Mouse (Mus musculus): ENCODE measurements at regions not wholly inside any gene's neighbourhood (a gene's known extent, or its start where the extent isn't known, plus 50 kb on each side); places are given as distances from the start of the nearest gene placed in this dataset.
A peak's percentile ranks its signal among the peaks of the same experiment; 100 is the strongest.

GRCm38 (mm10) chr3:129044834-129045233, 154.8 kb upstream of the Pitx2 start:
- 84% methylated on average over 5 of the region's 5 CpGs for WGBS

GRCm38 (mm10) chr3:129049899-129050597, 149.6 kb upstream of the Pitx2 start:
- Histone ChIP-seq H3K27ac (replicated peaks) (no peak overlapping the region), H3K27me3 (replicated peaks) (no peaks in the 10 kb centered on the region), H3K4me1 (no peaks in the 10 kb centered on the region), H3K9me3 (no peaks in the 10 kb centered on the region), H3K36me3 (no peaks in the 10 kb centered on the region), H3K9ac (no peak overlapping the region), H3K4me3 (no peak overlapping the region), H3K4me2 (no peak overlapping the region)
- 78% methylated on average over 3 of the region's 3 CpGs for WGBS
- no peak for ATAC-seq (ENCODE audit: extremely low read depth, insufficient number of reproducible peaks, low FRiP score, low TSS enrichment)

More at GRCm38 (mm10) chr3:129044834-129045233, 154.8 kb upstream of the Pitx2 start:
- no peak overlapping the region for H3K27ac ChIP-seq (replicated peaks)
- H3K4me1 ChIP-seq = no peaks in the 10 kb centered on the region
- H3K27me3 ChIP-seq (replicated peaks) = no peaks in the 10 kb centered on the region
- H3K9me3 ChIP-seq = no peaks in the 10 kb centered on the region
- H3K9ac ChIP-seq = no peak overlapping the region
- no peak overlapping the region for H3K4me3 ChIP-seq
- no peak for ATAC-seq (ENCODE audit: extremely low read depth, insufficient number of reproducible peaks, low FRiP score, low TSS enrichment)
- H3K36me3 ChIP-seq = no peaks in the 10 kb centered on the region
- no peak overlapping the region for H3K4me2 ChIP-seq

- Histone ChIP-seq H3K4me1 (peaks cover 2% of the 10 kb centered on the region; the same call in 1 of the 2 replicates), H3K27ac (replicated peaks) (no peak overlapping the region), H3K27me3 (replicated peaks) (no peaks in the 10 kb centered on the region), H3K36me3 (no peaks in the 10 kb centered on the region), H3K4me2 (peak overlapping the region; percentile 59), H3K9ac (0 out of 2 replicates have a peak overlapping the region, but pooled peaks have one; percentile 16), H3K9me3 (no peaks in the 10 kb centered on the region), H3K4me3 (peak overlapping the region; percentile 24)
- 24% methylated on average over 18 of the region's 19 CpGs for WGBS
- ATAC-seq (ENCODE audit: extremely low read depth, insufficient number of reproducible peaks, low FRiP score, low TSS enrichment) = no peak
Measured at GRCm38 (mm10) chr3:129065457-129066364, 134.0 kb upstream of the Pitx2 start.

GRCm38 (mm10) chr3:129069676-129070075, 130.0 kb upstream of the Pitx2 start:
- Histone ChIP-seq H3K9me3 (no peaks in the 10 kb centered on the region), H3K27me3 (replicated peaks) (no peaks in the 10 kb centered on the region), H3K4me3 (no peak overlapping the region), H3K27ac (replicated peaks) (no peak overlapping the region), H3K4me2 (no peak overlapping the region), H3K4me1 (peaks cover 2% of the 10 kb centered on the region; the same call in 1 of the 2 replicates), H3K36me3 (no peaks in the 10 kb centered on the region), H3K9ac (no peak overlapping the region)
- no peak for ATAC-seq (ENCODE audit: extremely low read depth, insufficient number of reproducible peaks, low FRiP score, low TSS enrichment)
- 71% methylated on average over 8 of the region's 8 CpGs for WGBS

DNA sequence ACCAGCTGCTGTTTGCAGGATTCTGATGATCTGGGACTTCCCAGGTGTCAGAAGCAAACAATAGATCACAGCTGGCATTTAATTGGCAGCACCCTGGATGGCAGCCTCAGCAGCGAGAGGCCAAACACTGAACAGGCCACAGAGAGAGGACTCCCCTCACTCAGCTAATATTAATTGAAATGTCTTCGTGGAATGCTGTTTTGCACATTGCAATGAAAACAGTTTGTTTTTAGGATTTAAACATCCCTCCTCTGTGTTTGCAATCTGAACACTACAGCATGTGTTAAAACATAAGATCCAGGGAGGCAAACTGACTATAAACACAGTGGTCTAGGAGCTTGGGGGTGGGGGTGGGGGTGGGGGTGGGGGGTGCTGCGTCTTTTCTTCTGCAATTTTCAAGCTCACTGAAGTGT, 129.2 kb upstream of the Pitx2 start:
- ATAC-seq (ENCODE audit: extremely low read depth, insufficient number of reproducible peaks, low FRiP score, low TSS enrichment) = no peak
- 33% methylated on average over 3 of the region's 3 CpGs for WGBS
- no peak overlapping the region for H3K4me3 ChIP-seq

GRCm38 (mm10) chr3:129071002-129071401, 128.7 kb upstream of the Pitx2 start:
- H3K4me1 ChIP-seq = no peaks in the 10 kb centered on the region
- H3K9me3 ChIP-seq = no peaks in the 10 kb centered on the region
- no peaks in the 10 kb centered on the region for H3K27me3 ChIP-seq (replicated peaks)
- H3K4me2 ChIP-seq = no peak overlapping the region
- H3K9ac ChIP-seq = no peak overlapping the region
- ATAC-seq (ENCODE audit: extremely low read depth, insufficient number of reproducible peaks, low FRiP score, low TSS enrichment) = no peak
- no peak overlapping the region for H3K27ac ChIP-seq (replicated peaks)
- H3K36me3 ChIP-seq = no peaks in the 10 kb centered on the region
- H3K4me3 ChIP-seq = no peak overlapping the region
- 56% methylated on average over 7 of the region's 7 CpGs for WGBS

More for the DNA sequence above, 129.2 kb upstream of the Pitx2 start:
- Histone ChIP-seq H3K27me3 (replicated peaks) (no peaks in the 10 kb centered on the region), H3K4me2 (no peak overlapping the region), H3K27ac (replicated peaks) (no peak overlapping the region), H3K36me3 (no peaks in the 10 kb centered on the region), H3K9me3 (no peaks in the 10 kb centered on the region), H3K4me1 (peaks cover under 1% of the 10 kb centered on the region; the same call in 1 of the 2 replicates), H3K9ac (no peak overlapping the region)

DNA sequence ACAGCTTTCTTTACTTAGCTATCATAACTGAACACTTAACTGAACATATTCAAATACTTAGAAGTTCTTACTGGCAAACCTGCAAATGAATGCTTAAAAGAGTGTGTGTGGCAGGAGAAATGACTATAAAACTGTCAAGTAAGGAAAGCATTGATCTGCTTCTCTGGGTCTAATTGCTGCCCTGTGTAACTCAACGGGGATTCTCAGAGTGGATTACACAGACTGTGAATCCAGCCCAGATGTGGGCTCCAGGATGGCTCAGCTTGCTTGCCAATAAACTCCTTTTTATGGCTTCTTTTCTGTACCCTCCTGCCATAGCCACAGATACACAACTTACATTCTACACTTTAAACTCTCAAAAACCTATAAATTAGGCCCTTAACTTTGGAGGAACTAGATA, 123.3 kb upstream of the Pitx2 start:
- no peak for ATAC-seq (ENCODE audit: extremely low read depth, insufficient number of reproducible peaks, low FRiP score, low TSS enrichment)
- H3K4me3 ChIP-seq = no peak overlapping the region
- no peaks in the 10 kb centered on the region for H3K27me3 ChIP-seq (replicated peaks)
- H3K9me3 ChIP-seq = no peaks in the 10 kb centered on the region
- no peak overlapping the region for H3K4me2 ChIP-seq
- H3K9ac ChIP-seq = no peak overlapping the region
- no peaks in the 10 kb centered on the region for H3K36me3 ChIP-seq
- H3K4me1 ChIP-seq = no peaks in the 10 kb centered on the region
- WGBS = 55% methylated on average over 1 of the region's 1 CpGs
- H3K27ac ChIP-seq (replicated peaks) = no peak overlapping the region

DNA sequence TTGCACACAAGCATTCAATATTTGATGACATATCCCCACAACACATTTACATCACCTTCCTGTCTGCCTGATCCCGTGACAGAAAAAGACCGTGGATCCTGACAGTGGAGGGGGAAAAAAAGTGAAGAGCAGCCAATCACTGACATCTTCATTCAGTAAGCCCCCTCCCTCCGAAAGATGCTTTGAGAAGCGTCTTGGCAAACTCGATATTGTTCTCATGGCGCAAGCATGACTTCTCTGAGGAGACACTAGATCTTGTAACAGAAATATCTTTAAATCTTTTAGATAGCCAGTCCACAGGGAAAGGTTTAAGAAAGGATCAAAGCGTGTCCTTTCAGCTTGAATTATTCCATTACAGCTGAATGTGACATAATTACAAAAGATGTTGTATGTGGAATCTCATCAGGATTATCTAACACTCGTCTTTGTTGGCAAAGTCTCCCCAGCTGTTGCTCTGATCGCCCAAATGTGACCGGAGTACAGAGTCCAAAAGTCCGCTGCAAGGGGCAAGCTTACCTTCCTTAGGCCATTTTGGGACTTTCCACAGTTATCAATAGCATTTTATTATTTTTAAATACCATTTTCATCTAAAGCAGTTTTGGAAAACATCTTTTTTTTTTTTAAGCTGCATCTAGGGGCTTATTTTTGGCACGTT, 95.8 kb upstream of the Pitx2 start:
- no peaks in the 10 kb centered on the region for H3K4me1 ChIP-seq
- H3K27me3 ChIP-seq (replicated peaks) = no peaks in the 10 kb centered on the region
- H3K36me3 ChIP-seq = no peaks in the 10 kb centered on the region
- no peak overlapping the region for H3K9ac ChIP-seq
- 74% methylated on average over 12 of the region's 12 CpGs for WGBS
- 0 out of 2 replicates have a peak, but pooled peaks cover 3% of the 10 kb centered on the region for H3K9me3 ChIP-seq
- H3K4me2 ChIP-seq = no peak overlapping the region
- no peak overlapping the region for H3K27ac ChIP-seq (replicated peaks)
- no peak overlapping the region for H3K4me3 ChIP-seq
- no peak for ATAC-seq (ENCODE audit: extremely low read depth, insufficient number of reproducible peaks, low FRiP score, low TSS enrichment)

GRCm38 (mm10) chr3:129104811-129105210, 94.9 kb upstream of the Pitx2 start:
- no peak overlapping the region for H3K9ac ChIP-seq
- no peak overlapping the region for H3K4me2 ChIP-seq
- H3K9me3 ChIP-seq = no peaks in the 10 kb centered on the region
- no peak overlapping the region for H3K27ac ChIP-seq (replicated peaks)
- no peak for ATAC-seq (ENCODE audit: extremely low read depth, insufficient number of reproducible peaks, low FRiP score, low TSS enrichment)
- 81% methylated on average over 9 of the region's 9 CpGs for WGBS
- no peaks in the 10 kb centered on the region for H3K27me3 ChIP-seq (replicated peaks)
- H3K4me3 ChIP-seq = no peak overlapping the region
- no peaks in the 10 kb centered on the region for H3K36me3 ChIP-seq
- H3K4me1 ChIP-seq = no peaks in the 10 kb centered on the region

DNA sequence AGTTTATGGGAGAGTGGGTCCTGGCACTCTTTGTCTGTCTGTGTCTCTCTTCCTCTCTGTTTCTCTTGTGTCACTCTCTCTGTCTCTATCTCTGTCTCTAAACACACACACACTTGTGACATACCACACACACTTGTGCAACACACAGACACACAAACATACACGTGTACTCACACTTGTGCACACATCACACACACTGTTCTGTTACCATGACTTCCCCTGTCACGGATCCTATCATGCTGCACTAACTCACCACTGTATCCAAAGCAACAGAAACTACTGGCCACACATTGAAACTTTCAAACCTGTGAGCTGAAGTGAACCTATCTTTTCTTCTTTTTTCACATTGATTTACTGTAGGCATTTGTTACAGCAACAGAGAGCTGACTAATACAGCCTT, 93.5 kb upstream of the Pitx2 start:
- WGBS = 77% methylated on average over 2 of the region's 2 CpGs
- Histone ChIP-seq H3K27me3 (replicated peaks) (no peaks in the 10 kb centered on the region), H3K9ac (no peak overlapping the region), H3K36me3 (no peaks in the 10 kb centered on the region), H3K9me3 (no peaks in the 10 kb centered on the region), H3K4me1 (no peaks in the 10 kb centered on the region), H3K4me2 (no peak overlapping the region), H3K27ac (replicated peaks) (no peak overlapping the region), H3K4me3 (no peak overlapping the region)
- no peak for ATAC-seq (ENCODE audit: extremely low read depth, insufficient number of reproducible peaks, low FRiP score, low TSS enrichment)

GRCm38 (mm10) chr3:129130521-129130920, 69.2 kb upstream of the Pitx2 start:
- ATAC-seq (ENCODE audit: extremely low read depth, insufficient number of reproducible peaks, low FRiP score, low TSS enrichment) = no peak
- H3K4me2 ChIP-seq = no peak overlapping the region
- H3K4me3 ChIP-seq = no peak overlapping the region
- no peaks in the 10 kb centered on the region for H3K27me3 ChIP-seq (replicated peaks)
- no peak overlapping the region for H3K27ac ChIP-seq (replicated peaks)
- H3K9ac ChIP-seq = no peak overlapping the region
- H3K36me3 ChIP-seq = no peaks in the 10 kb centered on the region
- no peaks in the 10 kb centered on the region for H3K9me3 ChIP-seq
- WGBS = 66% methylated on average over 2 of the region's 2 CpGs
- peaks cover 7% of the 10 kb centered on the region; the same call in 1 of the 2 replicates for H3K4me1 ChIP-seq

Measured in heart, embryonic 13.5 days (tissue).